Mouse (Mus musculus) liver, embryonic 13.5 days (tissue): ENCODE data around the gene Prpf4. TPM values are rescaled to one million over a fixed set of nuclear protein-coding genes. Genes with fewer than 3 reads are reported as not detected.

Experiments used
- ATAC-seq: fragments of 200-750 bp; cut with Nextera tagmentation; 2 replicates; pipeline ENCODE4 v1.8.0; 2017; ENCODE audit warnings: low read depth, mild to moderate bottlenecking, moderate number of reproducible peaks, moderate library complexity
- DNase-seq: peaks from one replicate; pipeline ENCODE4 v3.0.0; 2022
- H3K27ac ChIP-seq: fragments of 300-500 bp; sonication (generic); 2 replicates; pipeline ENCODE4 v1.5.1; 2015; ENCODE audit warnings: moderate library complexity, mild to moderate bottlenecking, inconsistent platforms
- H3K27me3 ChIP-seq: fragments of 300-500 bp; sonication (generic); 2 replicates; pipeline ENCODE4 v1.6.1; 2015; ENCODE audit warnings: mild to moderate bottlenecking, inconsistent platforms
- H3K36me3 ChIP-seq: fragments of 300-500 bp; sonication (generic); 2 replicates; pipeline ENCODE4 v1.6.1; 2015; ENCODE audit warnings: mild to moderate bottlenecking, inconsistent platforms
- H3K4me1 ChIP-seq: fragments of 300-500 bp; sonication (generic); replicated peaks from 2 replicates; pipeline ENCODE4 v1.6.1; 2015; ENCODE audit warnings: inconsistent platforms
- H3K4me2 ChIP-seq: fragments of 300-500 bp; sonication (generic); 2 replicates; pipeline ENCODE4 v1.6.1; 2015; ENCODE audit warnings: inconsistent platforms, mild to moderate bottlenecking, moderate library complexity
- H3K4me3 ChIP-seq: fragments of 300-500 bp; sonication (generic); replicated peaks from 2 replicates; pipeline ENCODE4 v1.5.1; 2015; ENCODE audit warnings: mild to moderate bottlenecking, inconsistent platforms
- H3K9ac ChIP-seq: fragments of 300-500 bp; sonication (generic); 2 replicates; pipeline ENCODE4 v1.6.1; 2015; ENCODE audit warnings: mild to moderate bottlenecking, inconsistent platforms
- H3K9me3 ChIP-seq: fragments of 300-500 bp; sonication (generic); replicated peaks from 2 replicates; pipeline ENCODE4 v1.6.1; 2016; ENCODE audit warnings: inconsistent platforms
- WGBS: fragments of 180-500 bp; shearing (Covaris S2); methylation state at CpG from one replicate; pipeline ENCODE4 v1.1.7; 2015; ENCODE audit not compliant: insufficient replicate concordance; 5-methylcytosine and 5-hydroxymethylcytosine counted together
- polyA plus RNA-seq: library from polyadenylated mRNA; unstranded; fragments of >200 nt; fragmentation: Nextera tagmentation; extraction: Ambion mirVana; gene quantifications from 2 replicates; pipeline ENCODE4 v1.2.1, GENCODE M21; 2015

The Prpf4 gene
- polyA plus RNA-seq, 1 experiment from 2014 or later: 13.1 TPM

DNA sequence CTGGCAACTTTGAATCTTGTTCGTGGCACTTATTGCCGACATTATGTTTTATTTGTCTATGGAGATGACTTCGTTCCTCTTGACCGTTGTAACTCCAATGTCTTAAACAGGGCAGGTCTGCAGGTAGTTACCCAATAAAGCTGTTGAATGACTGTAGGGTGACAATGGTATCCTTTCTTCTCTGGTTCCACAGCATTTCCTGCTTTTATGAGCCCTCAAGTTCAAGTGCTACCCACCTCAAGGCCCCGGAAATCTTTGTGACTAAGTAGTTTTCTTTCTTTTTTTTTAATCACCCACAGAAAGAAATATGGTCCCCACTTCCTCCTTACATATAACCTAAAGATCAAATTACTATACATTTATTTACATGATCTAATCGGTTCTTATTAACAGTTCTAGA lies 67.2 kb downstream of the Prpf4 start:
- Histone ChIP-seq H3K4me3 (no peak overlapping the region), H3K9me3 (no peaks in the 10 kb centered on the region), H3K4me2 (no peak overlapping the region), H3K4me1 (peaks cover 24% of the 10 kb centered on the region), H3K9ac (no peak overlapping the region), H3K36me3 (no peaks in the 10 kb centered on the region), H3K27ac (no peak overlapping the region), H3K27me3 (peaks cover 31% of the 10 kb centered on the region)
- 74% methylated on average over 6 of the region's 6 CpGs for WGBS
- ATAC-seq: no peak
- DNase-seq: no peak

Other genes with a start within 250 kb of the Prpf4 start
- 0.47 and 0.78 TPM in 2 replicates for gene Zfp37, start 177.8 kb upstream of the Prpf4 start, polyA plus RNA-seq
- 5.6 and 6.7 TPM in 2 replicates for gene Slc31a2, start 146.2 kb upstream of the Prpf4 start, polyA plus RNA-seq
- 15.5 and 15.7 TPM in 2 replicates for gene Fkbp15, start 48.2 kb upstream of the Prpf4 start, polyA plus RNA-seq
- 39.0 and 48.8 TPM in 2 replicates for gene Slc31a1, start 48.1 kb upstream of the Prpf4 start, polyA plus RNA-seq
- gene Cdc26, start 155 bp upstream of the Prpf4 start, polyA plus RNA-seq: 77.7 and 97.1 TPM in 2 replicates
- not detected in 2 replicates for gene Rnf183, start 26.5 kb downstream of the Prpf4 start, polyA plus RNA-seq
- 1.6 and 2.1 TPM in 2 replicates for gene Wdr31, start 62.1 kb downstream of the Prpf4 start, polyA plus RNA-seq
- 0.20 and 0.34 TPM in 2 replicates for gene Bspry, start 71.3 kb downstream of the Prpf4 start, polyA plus RNA-seq
- gene Hdhd3, start 94.7 kb downstream of the Prpf4 start, polyA plus RNA-seq: 6.3 and 7.1 TPM in 2 replicates
- 616 and 657 TPM in 2 replicates for gene Alad, start 111.1 kb downstream of the Prpf4 start, polyA plus RNA-seq
- gene Pole3, start 116.3 kb downstream of the Prpf4 start, polyA plus RNA-seq: 77.3 and 81.0 TPM in 2 replicates
- gene 4933430I17Rik, start 116.6 kb downstream of the Prpf4 start, polyA plus RNA-seq: 0.14 and 0.23 TPM in 2 replicates
- gene Rgs3, start 151.1 kb downstream of the Prpf4 start, polyA plus RNA-seq: 5.7 and 5.9 TPM in 2 replicates